Mouse (Mus musculus): ENCODE results near the gene A2ml1.
"Not testable (repeated sequence)": the region's sequence is repeated elsewhere in the genome, so short reads cannot be mapped to it uniquely, and the experiment has no call there.

Gene A2ml1

DNA sequence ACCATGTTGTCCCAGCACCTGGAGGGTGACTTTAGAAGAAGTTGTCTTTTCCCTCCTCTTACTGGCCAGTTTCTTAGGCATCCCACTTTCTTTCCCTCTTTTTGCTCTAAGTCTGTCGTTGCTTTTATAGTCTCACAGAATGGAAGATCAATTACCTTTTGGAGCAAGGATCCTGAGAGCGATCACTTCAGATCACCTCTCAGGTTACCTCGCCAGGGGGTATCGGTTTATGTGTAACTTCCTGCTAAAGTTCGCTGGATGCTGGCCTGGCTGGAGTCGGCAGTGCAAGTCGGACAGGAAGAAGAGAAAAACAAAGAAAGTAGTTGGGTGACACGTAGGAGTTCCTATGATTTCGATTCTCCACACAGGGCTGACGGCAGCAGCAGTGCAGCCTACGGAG is at the start of gene A2ml1:
TSS of gene A2ml1 (minus strand) at position 101 of the 400 bp plus-strand sequence.
- in situ Hi-C loops (cut with MboI, MseI), result no loop called here

GRCm38 (mm10) chr6:128629771-128630739 is 48.6 kb upstream of the A2ml1 start:
- in situ Hi-C loops (cut with MboI, MseI), result not testable (repeated sequence)

DNA sequence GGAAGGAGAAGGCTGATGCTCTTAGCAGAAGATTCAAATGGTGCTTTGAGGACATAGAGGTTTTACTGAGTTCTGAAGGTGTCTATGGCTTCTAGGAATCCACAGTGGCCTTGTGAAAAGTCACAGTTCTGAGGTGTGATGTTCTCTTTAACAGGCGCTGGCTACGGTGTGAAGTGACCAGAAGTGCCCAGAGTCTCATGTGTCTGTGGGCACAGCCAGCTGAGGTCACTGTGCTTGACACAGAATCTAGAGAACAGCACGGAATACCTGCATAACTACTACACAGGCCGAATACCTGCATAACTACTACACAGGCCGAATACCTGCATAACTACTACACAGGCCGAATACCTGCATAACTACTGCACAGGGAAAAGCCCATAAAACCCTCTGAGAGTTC is 43.8 kb upstream of the A2ml1 start:
- in situ Hi-C loops (cut with MboI, MseI), result not testable (repeated sequence)

DNA sequence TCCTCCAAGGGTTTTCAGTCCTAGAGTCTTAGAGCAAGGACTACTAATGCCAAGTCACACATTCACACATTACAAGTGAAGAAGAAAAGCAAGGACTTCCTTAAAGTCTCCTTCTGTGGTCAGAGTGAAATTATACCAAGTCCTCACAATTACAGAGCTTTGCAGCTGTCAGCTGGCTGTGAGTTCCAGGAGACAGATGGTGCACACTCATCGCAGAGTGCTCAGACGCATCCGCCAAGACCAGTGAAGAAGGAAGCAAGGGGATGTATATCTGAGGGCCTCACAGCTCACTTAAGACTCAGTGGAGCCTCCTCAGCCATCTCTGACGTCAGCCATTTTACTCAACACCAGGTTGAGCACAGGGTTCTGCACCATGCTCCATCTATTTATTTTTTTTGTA is 43.0 kb upstream of the A2ml1 start:
- in situ Hi-C loops (cut with MboI, MseI), result no loop called here

DNA sequence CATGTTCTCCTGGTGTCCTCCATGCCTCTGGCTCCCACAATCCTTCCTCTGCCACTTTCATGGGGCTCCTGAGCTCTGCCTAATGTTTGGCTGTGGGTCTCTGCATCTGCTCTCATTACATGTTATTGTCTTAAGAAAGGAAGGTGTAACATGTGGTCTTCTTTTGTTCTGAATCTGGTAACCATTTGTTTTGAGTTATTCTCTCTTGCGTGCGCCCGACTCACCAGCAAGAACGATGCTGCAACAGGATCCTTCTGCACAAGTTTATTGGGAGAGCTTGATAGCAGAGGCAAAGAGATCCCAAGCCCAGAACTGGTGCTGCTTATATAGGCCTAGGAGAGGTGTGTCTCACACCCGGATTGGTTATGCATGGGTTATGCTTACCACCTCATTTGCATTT is 42.0 kb upstream of the A2ml1 start, which contains the start of gene Klrb1a:
TSS of gene Klrb1a (minus strand) at position 101 of the 400 bp plus-strand sequence.
- in situ Hi-C loops (cut with MboI, MseI), result not testable (repeated sequence)

GRCm38 (mm10) chr6:128622733-128623132 is 41.3 kb upstream of the A2ml1 start:
- in situ Hi-C loops (cut with MboI, MseI), result no loop called here

DNA sequence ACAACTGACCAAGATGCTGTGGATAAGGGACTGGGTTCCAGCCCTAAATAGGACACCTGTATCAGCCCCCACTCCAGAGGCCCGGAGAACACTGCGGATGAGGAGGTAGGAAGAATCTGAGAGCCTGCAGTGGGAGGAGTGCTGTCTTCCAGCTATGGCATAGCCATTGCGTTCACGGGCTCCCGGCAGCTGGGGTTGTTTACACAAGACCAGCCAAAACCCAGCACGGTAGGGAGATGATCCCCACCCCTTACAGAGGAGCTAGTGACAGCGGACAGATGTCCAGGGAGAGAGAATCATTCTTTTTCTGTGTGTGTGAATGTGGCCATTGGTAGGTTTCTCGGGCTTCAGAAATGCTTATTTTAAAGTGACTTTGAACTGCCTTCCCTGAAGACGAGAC is 24.9 kb upstream of the A2ml1 start:
- in situ Hi-C loops (cut with MboI, MseI), result loop anchor here in 1 of 2 experiments (10.0 kb wide), 1 partner anchor 138 kb away; no protein-coding TSS in a partner anchor

DNA sequence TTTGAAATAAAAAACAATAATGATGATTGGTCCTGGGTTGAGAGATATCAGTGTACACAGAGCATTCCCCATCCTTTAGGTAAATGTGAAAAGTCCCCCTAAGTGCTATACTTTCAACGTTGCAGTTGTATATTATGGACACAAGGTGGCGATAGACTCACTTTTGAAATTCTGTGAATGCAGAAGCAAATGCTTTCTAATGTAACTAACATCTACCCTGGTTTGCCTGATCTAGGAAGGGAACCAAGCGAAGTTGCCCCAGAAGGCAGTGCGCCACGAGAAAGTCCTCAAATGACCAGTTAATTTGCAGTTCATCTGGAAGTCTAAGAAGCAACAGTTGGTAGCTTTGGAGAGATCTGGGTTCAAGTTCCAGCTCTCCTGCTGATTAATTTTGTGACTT is 23.1 kb upstream of the A2ml1 start:
- in situ Hi-C loops (cut with MboI, MseI), result loop anchor here in 1 of 2 experiments (10.0 kb wide), 1 partner anchor 140 kb away; no protein-coding TSS in a partner anchor

- in situ Hi-C loops (cut with MboI, MseI), result loop anchor here in 1 of 2 experiments (10.0 kb wide), 1 partner anchor 142 kb away; no protein-coding TSS in a partner anchor
Observed at GRCm38 (mm10) chr6:128602463-128603201, 21.2 kb upstream of the A2ml1 start.

DNA sequence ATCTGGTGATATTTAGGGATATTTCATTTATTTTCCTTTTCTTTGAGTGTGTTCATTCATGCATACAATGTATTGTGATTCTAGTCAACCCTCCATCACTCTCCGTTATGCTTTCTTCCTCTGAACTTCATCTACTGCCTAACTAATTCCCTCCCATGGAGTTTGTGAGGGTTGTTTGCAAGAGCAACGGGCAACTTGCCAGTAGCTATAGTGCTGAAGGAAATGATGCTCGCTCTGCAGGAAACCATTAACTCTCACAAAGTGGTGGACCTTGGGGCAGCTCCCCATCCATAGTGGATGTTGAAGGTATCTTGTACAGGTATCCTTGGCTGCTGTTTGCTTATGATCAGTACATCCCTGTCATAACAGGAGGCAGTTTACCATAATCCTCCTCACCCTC is 20.6 kb upstream of the A2ml1 start:
- in situ Hi-C loops (cut with MboI, MseI), result loop anchor here in 1 of 2 experiments (10.0 kb wide), 1 partner anchor 143 kb away; no protein-coding TSS in a partner anchor

- in situ Hi-C loops (cut with MboI, MseI), result no loop called here
Observed at GRCm38 (mm10) chr6:128599555-128599954, 18.1 kb upstream of the A2ml1 start.

GRCm38 (mm10) chr6:128598256-128599047 is 17.0 kb upstream of the A2ml1 start:
- in situ Hi-C loops (cut with MboI, MseI), result no loop called here

- in situ Hi-C loops (cut with MboI, MseI), result no loop called here
Observed at GRCm38 (mm10) chr6:128597121-128597522, 15.7 kb upstream of the A2ml1 start.

DNA sequence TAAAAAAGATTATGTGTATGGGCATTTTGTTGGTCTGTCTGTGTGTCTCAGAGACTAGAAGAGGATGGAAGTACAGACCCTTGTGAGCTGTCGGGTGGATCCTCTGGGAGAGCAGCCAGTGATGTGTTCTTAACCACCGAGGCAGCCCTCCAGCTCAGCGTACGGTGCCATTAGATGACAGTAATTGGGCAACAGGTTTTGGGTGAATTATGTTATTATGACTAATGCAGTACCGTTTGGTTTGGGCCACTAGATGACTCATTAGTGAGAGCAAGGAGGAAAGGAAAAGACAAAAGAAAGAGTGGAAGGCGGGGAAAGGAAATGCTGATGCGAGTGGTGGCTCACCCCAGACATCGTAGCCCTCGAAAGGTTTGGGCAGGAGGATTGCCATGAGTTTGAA is 13.2 kb upstream of the A2ml1 start:
- in situ Hi-C loops (cut with MboI, MseI), result no loop called here

GRCm38 (mm10) chr6:128589426-128589825 is 8.0 kb upstream of the A2ml1 start:
- in situ Hi-C loops (cut with MboI, MseI), result no loop called here

- in situ Hi-C loops (cut with MboI, MseI), result no loop called here
Observed at GRCm38 (mm10) chr6:128587619-128588018, 6.2 kb upstream of the A2ml1 start.

- in situ Hi-C loops (cut with MboI, MseI), result no loop called here
Observed at GRCm38 (mm10) chr6:128585642-128586245, 4.3 kb upstream of the A2ml1 start.

DNA sequence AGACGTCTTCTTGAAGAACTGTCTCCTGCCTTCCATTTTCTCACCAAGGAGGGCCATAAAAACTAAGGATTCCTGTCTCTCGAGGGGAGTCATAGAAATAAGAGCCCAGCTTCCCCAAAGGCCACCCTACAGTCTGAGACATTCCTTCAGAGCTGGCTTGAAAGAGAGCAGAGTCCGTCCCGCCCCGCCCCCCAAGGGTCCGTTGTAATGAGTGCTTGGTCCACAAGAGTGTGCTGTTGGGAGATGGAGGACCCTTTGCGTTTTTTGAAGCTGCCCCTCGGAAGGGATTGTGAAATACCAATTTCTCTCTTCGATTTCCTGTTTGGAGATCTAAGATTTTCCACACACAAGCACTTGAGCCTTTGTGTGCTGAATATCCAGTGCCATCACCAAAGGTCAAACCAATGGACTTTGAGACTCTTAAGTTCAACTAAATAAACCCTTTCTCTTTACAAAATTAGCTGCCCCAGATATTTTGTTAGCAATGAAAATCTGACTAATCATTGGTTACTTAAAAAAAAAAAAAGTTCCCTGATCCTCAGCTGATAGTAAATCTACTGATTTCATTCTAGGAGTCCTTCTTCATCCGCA is 2.8 kb upstream of the A2ml1 start:
- in situ Hi-C loops (cut with MboI, MseI), result no loop called here

DNA sequence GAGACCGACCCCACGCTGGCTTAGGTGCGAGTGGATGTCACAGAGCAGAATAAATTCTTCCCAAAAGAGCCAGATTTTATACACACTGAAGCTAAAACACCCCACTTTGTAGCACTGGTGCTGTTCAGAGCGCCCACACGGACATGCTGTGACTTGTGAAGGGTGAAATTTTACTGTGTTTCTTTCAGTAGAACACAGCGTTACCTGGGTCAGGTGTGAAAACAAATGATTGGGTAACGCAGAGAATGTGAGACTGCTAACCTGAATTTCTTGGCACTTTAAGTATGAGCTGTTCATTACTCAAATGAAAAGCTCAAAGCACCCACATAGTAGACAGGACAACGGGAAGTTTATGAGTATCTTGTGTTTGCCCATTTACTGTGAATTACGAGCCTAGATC is 4.1 kb downstream of the A2ml1 start:
- in situ Hi-C loops (cut with MboI, MseI), result no loop called here

- in situ Hi-C loops (cut with MboI, MseI), result no loop called here
Observed at GRCm38 (mm10) chr6:128566589-128566988, 14.8 kb downstream of the A2ml1 start.

All from T-helper 17 cell (primary cell).